Mouse (Mus musculus) myocyte (in vitro differentiated cells): ENCODE measurements around the gene Gm525.

Experiments used
- CEBPB ChIP-seq: IDR thresholded peaks from 2 replicates; pipeline ENCODE4 v1.6.1; 2011; ENCODE audit warnings: mild to moderate bottlenecking, moderate library complexity; ENCODE audit not compliant: poor library complexity, insufficient read depth, severe bottlenecking
- POLR2A ChIP-seq: IDR thresholded peaks from one replicate; pipeline ENCODE4 v1.6.1; 2011; ENCODE audit warnings: low read depth, mild to moderate bottlenecking, control low read depth, moderate library complexity; ENCODE audit not compliant: insufficient read length

GRCm38 (mm10) chr11:89024181-89024881 lies 49.3 kb upstream of the Gm525 start:
- TF ChIP-seq CEBPB: no peak
- no peak for TF ChIP-seq POLR2A
